Mouse (Mus musculus) ES-E14 (cell line): ENCODE results near the gene Ndufa9.

Source experiments
- MAFK ChIP-seq: IDR thresholded peaks from 2 replicates; pipeline ENCODE4 v1.6.1; 2014; ENCODE audit warnings: mild to moderate bottlenecking, low read depth, low read length, inconsistent platforms; ENCODE audit not compliant: insufficient read depth
- ZNF384 ChIP-seq: IDR thresholded peaks from 2 replicates; pipeline ENCODE4 v1.6.1; 2012; ENCODE audit warnings: low read depth, low read length, inconsistent platforms

DNA sequence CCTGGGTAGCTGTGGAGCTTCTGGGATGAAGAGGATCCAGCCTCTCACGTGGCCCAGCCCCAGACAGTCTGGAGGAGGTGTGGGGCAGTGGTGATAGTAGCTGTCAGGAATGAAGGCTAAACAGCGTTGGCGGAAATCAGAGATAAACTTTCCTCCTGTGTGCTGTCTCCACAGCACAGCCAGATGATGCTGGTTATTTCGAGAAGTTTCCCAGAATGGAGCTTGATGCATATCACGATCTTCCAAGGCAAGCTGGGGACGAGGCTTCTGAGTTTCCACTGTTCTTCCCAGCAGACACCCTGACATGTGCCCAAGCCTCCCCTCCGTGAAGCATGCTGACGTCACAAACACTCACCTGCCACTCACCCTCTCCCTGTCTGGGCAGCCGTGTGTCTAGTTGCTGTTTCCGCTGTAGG is 65.3 kb downstream of the Ndufa9 start:
- no peak for TF ChIP-seq MAFK
- TF ChIP-seq ZNF384 = no peak
